8 mouse cellular contexts compared by ENCODE assay signal in the genomic region with DNA sequence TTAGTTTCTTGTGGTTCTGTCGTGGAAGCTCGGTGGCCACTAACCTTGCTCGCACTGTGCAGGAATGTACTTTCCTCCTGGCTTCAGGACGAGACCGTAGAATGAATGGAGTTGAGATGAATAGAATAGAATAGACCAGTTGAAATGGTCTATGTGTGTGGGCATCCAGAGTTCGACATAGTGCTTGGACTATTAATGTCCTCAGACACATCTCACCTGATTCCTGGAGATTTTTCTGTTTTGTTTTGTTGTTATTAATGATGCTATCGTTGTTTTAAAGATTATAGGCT. TPM values are rescaled to one million over a fixed set of nuclear protein-coding genes. Genes with fewer than 3 reads are reported as not detected.
DNase-seq lines count a peak whose midpoint lies in the region; ATAC-seq and TF ChIP-seq lines count a peak whose summit lies in the region.

No protein-coding gene starts in this region.

- H3K27me3 ChIP-seq in spleen, adult 2 months (ENCODE audit: control insufficient read depth, insufficient read depth, low read length) = no peaks in the 10 kb centered on the region
- H3K27me3 ChIP-seq in limb, embryonic 14.5 days (ENCODE audit: control insufficient read depth, insufficient read depth, low read length) = no peaks in the 10 kb centered on the region
- H3K27me3 ChIP-seq in stomach, postnatal 0 days (ENCODE audit: control insufficient read depth, insufficient read depth, low read length) = no peaks in the 10 kb centered on the region; the same call in 1 of the 2 replicates

- no peak for TF ChIP-seq POLR2A in spleen, adult 2 months (IDR thresholded peaks at IDR 0.05; ENCODE audit: low read depth, low read length)
- no peak for TF ChIP-seq POLR2A in limb, embryonic 14.5 days (IDR thresholded peaks at IDR 0.05; ENCODE audit: borderline replicate concordance, extremely low read depth, insufficient read depth, insufficient read length)

- peak overlapping the region; percentile 72 for H3K4me2 ChIP-seq in limb, embryonic 14.5 days (replicated peaks; ENCODE audit: low read depth, low read length, severe bottlenecking)
- peak overlapping the region; percentile 82 for H3K4me2 ChIP-seq in stomach, postnatal 0 days (replicated peaks; ENCODE audit: low read depth)

- no peak for TF ChIP-seq CTCF in spleen, adult 2 months (IDR thresholded peaks at IDR 0.05; ENCODE audit: extremely low read depth, insufficient read depth, insufficient read length, insufficient replicate concordance)
- TF ChIP-seq CTCF in stomach, postnatal 0 days (IDR thresholded peaks at IDR 0.05; ENCODE audit: low read depth) = no peak

- DNase-seq in embryo, embryonic 11.5 days (ENCODE audit: low read depth, low spot score) = peak; percentile 5
- DNase-seq in embryo, embryonic 9.5 days (ENCODE audit: extremely low spot score) = no peak
- no peak for DNase-seq in spleen, adult 2 months (ENCODE audit: low read depth in 1 of 2, low spot score in 2 of 2)
- no peak for DNase-seq in spleen, postnatal 14 days (ENCODE audit: low spot score in 2 of 2)
- no peak for DNase-seq in limb, embryonic 14.5 days (ENCODE audit: low spot score)
- no peak for DNase-seq in stomach, postnatal 0 days (ENCODE audit: low spot score)
- no peak for DNase-seq in embryo, embryonic 10 days (ENCODE audit: low spot score)
- DNase-seq in ovary, postnatal 10 days (ENCODE audit: low spot score) = no peak

- TF ChIP-seq EP300 in stomach, postnatal 0 days (optimal IDR thresholded peaks at IDR 0.05) = no peak

- peaks cover 5% of the 10 kb centered on the region for H3K4me1 ChIP-seq in spleen, adult 2 months (ENCODE audit: control insufficient read depth, insufficient read depth, insufficient read length)
- peaks cover 10% of the 10 kb centered on the region; the same call in 1 of the 2 replicates for H3K4me1 ChIP-seq in limb, embryonic 14.5 days (ENCODE audit: control insufficient read depth, insufficient read depth, low read length)
- H3K4me1 ChIP-seq in stomach, postnatal 0 days (replicated peaks; ENCODE audit: control insufficient read depth, insufficient read depth) = no peaks in the 10 kb centered on the region

- H3K9me3 ChIP-seq in limb, embryonic 14.5 days (ENCODE audit: control insufficient read depth, low read length) = no peaks in the 10 kb centered on the region
- H3K9me3 ChIP-seq in stomach, postnatal 0 days (ENCODE audit: control insufficient read depth, low read length) = no peaks in the 10 kb centered on the region

- no peaks in the 10 kb centered on the region for H3K36me3 ChIP-seq in spleen, adult 2 months (ENCODE audit: control insufficient read depth, insufficient read depth, low read length)
- no peaks in the 10 kb centered on the region for H3K36me3 ChIP-seq in limb, embryonic 14.5 days (ENCODE audit: control insufficient read depth, insufficient read depth, low read length)
- H3K36me3 ChIP-seq in stomach, postnatal 0 days (ENCODE audit: control insufficient read depth, insufficient read depth, low read length) = no peaks in the 10 kb centered on the region

- WGBS in spleen, adult 2 months = 10% methylated on average over 7 of the region's 7 CpGs
- whole genome bisulfite sequencing in limb, embryonic 14.5 days = 6% methylated on average over 7 of the region's 7 CpGs
- 11% methylated on average over 7 of the region's 7 CpGs for WGBS in stomach, postnatal 0 days

- H3K27ac ChIP-seq in spleen, adult 2 months (ENCODE audit: insufficient read depth, low read length) = no peak overlapping the region
- no peak overlapping the region; the same call in 1 of the 2 replicates for H3K27ac ChIP-seq in limb, embryonic 14.5 days (replicated peaks; ENCODE audit: low read depth, low read length)
- H3K27ac ChIP-seq in stomach, postnatal 0 days (replicated peaks) = no peak overlapping the region

- no peak for ATAC-seq in limb, embryonic 14.5 days (ENCODE audit: low FRiP score, low read depth)
- ATAC-seq in stomach, postnatal 0 days (ENCODE audit: low FRiP score, low TSS enrichment) = no peak; the same call in 1 of the 2 replicates

- peak overlapping the region; percentile 95 for H3K9ac ChIP-seq in limb, embryonic 14.5 days (ENCODE audit: low read depth, low read length, severe bottlenecking)
- H3K9ac ChIP-seq in stomach, postnatal 0 days (ENCODE audit: low read length) = peak overlapping the region; percentile 96

- H3K4me3 ChIP-seq in spleen, adult 2 months (ENCODE audit: extremely low read depth, insufficient read depth, insufficient read length) = peak overlapping the region; percentile 82
- peak overlapping the region; percentile 90 for H3K4me3 ChIP-seq in limb, embryonic 14.5 days (replicated peaks; ENCODE audit: low read length)
- H3K4me3 ChIP-seq in stomach, postnatal 0 days (ENCODE audit: low read depth, low read length) = peak overlapping the region; percentile 94

RNA-seq across cellular contexts. Expression of gene Fam133b, which starts 0.8 kb away (rescaled TPM):
- polyA plus RNA-seq in spleen, adult 2 months (2012; rRNA removed) = 3.9 and 4.7 TPM in 2 replicates
- 25.3 and 32.1 TPM in 2 replicates for polyA plus RNA-seq in limb, embryonic 14.5 days (2012; rRNA removed)
- 29.2 and 32.2 TPM in 2 replicates for polyA plus RNA-seq in limb, embryonic 14.5 days (2014; fragmentation: Nextera tagmentation; extraction: Ambion mirVana)
- 14.7 and 16.4 TPM in 2 replicates for polyA plus RNA-seq in stomach, postnatal 0 days (2015; fragmentation: Nextera tagmentation; extraction: Ambion mirVana)

RNA-seq across cellular contexts. Expression of gene 1700109H08Rik, which starts 26.9 kb away (rescaled TPM):
- 1.5 and 1.6 TPM in 2 replicates for polyA plus RNA-seq in spleen, adult 2 months (2012; rRNA removed)
- polyA plus RNA-seq in limb, embryonic 14.5 days (2012; rRNA removed) = 5.3 and 5.8 TPM in 2 replicates
- 2.9 and 3.1 TPM in 2 replicates for polyA plus RNA-seq in limb, embryonic 14.5 days (2014; fragmentation: Nextera tagmentation; extraction: Ambion mirVana)
- 0.61 and 0.91 TPM in 2 replicates for polyA plus RNA-seq in stomach, postnatal 0 days (2015; fragmentation: Nextera tagmentation; extraction: Ambion mirVana)

RNA-seq across cellular contexts. Expression of gene Pex1, which starts 51.4 kb away (rescaled TPM):
- polyA plus RNA-seq in spleen, adult 2 months (2012; rRNA removed) = 3.5 and 3.8 TPM in 2 replicates
- 17.8 and 21.8 TPM in 2 replicates for polyA plus RNA-seq in limb, embryonic 14.5 days (2012; rRNA removed)
- polyA plus RNA-seq in limb, embryonic 14.5 days (2014; fragmentation: Nextera tagmentation; extraction: Ambion mirVana) = 14.5 and 15.4 TPM in 2 replicates
- 6.2 and 8.7 TPM in 2 replicates for polyA plus RNA-seq in stomach, postnatal 0 days (2015; fragmentation: Nextera tagmentation; extraction: Ambion mirVana)

RNA-seq across cellular contexts. Expression of gene Rbm48, which starts 52.0 kb away (rescaled TPM):
- polyA plus RNA-seq in spleen, adult 2 months (2012; rRNA removed) = 3.3 and 3.4 TPM in 2 replicates
- 10.3 and 11.5 TPM in 2 replicates for polyA plus RNA-seq in limb, embryonic 14.5 days (2012; rRNA removed)
- polyA plus RNA-seq in limb, embryonic 14.5 days (2014; fragmentation: Nextera tagmentation; extraction: Ambion mirVana) = 12.5 and 13.0 TPM in 2 replicates
- polyA plus RNA-seq in stomach, postnatal 0 days (2015; fragmentation: Nextera tagmentation; extraction: Ambion mirVana) = 7.0 TPM in 2 replicates
